Comparison of ENCODE assay signal across 12 mouse cellular contexts in the genomic region with DNA sequence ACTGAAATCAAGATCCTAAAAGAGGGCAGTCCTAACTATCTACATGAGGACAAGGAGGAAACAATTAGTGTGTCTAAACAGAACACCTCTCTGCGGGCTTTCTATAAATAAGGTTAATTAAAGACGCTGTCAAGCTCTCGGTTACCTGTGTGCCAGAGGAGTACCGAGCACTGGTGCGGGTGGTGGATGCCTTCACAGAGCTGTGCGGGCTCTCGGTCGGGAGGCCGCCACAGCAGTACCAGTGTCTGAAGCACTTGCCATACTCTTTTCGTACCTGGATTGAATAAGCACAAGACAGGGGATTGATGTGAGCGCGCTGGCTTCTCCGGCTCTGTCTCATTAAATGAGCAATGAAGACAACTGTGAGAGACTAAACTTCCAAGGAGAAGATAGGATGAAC.
"Had no signal": no experiment of that assay in that cellular context is flagged by ENCODE, and none has a peak within 500 bp of the region (broad histone marks: within the 10 kb centered on the region; RNA-seq: fewer than 3 reads in every experiment).

No protein-coding gene starts in this region.

- DNase-seq: retina, postnatal 1 day; right cerebral cortex, adult 18-20 months; right cerebral cortex, postnatal 14 days; right cerebral cortex, postnatal 25 days; right cerebral cortex, postnatal 4 days; spleen, adult 18-20 months; thymus, adult 18-20 months; thymus, adult 2 months; thymus, postnatal 14 days; thymus, postnatal 25 days; thymus, postnatal 36 days; thymus, postnatal 4 days had no signal
